8 mouse cellular contexts compared by ENCODE assay signal in the genomic region with DNA sequence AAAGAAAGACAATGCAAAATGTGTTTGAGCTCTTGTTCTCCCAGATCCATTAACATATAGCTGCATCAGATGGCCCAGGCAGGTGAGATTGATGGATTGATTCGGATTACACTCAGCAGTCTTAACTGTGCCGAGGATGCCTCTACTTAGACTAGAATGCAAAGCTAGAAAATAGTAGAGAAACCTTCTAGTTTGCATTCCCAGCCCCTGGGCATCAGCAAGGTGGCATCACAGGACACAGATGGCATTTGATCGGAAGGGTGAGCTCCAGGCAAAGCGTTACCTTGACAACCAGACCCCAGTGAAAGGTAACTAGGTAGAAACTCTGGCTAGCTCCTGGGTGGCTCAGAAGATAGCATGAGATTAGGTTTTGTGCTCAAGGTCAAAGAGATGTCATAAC. TPM values are rescaled to one million over a fixed set of nuclear protein-coding genes. Genes with fewer than 3 reads are reported as not detected.
A peak's percentile ranks its signal among the peaks of the same experiment; 100 is the strongest.
DNase-seq lines count a peak whose midpoint lies in the region; ATAC-seq and TF ChIP-seq lines count a peak whose summit lies in the region.

No protein-coding gene starts in this region.

- peak; percentile 74 for DNase-seq in cerebellum, postnatal 10 days
- no peak for DNase-seq in cerebellum, adult 11 months
- no peak for DNase-seq in spleen, adult 2 months (ENCODE audit: low read depth in 1 of 2, low spot score in 2 of 2)
- DNase-seq in spleen, postnatal 4 days (ENCODE audit: low spot score in 2 of 2), result no peak
- no peak for DNase-seq in right cerebral cortex, postnatal 10 days (ENCODE audit: low spot score in 2 of 2)
- no peak for DNase-seq in layer of hippocampus, postnatal 25 days (ENCODE audit: extremely low spot score in 1 of 2, low spot score in 1 of 2)

- H3K27ac ChIP-seq in spleen, adult 2 months (ENCODE audit: insufficient read depth, low read length), result no peak overlapping the region
- no peak overlapping the region for H3K27ac ChIP-seq in limb, embryonic 15.5 days
- no peak overlapping the region for H3K27ac ChIP-seq in stomach, embryonic 16.5 days (ENCODE audit: low read length)

- no peak overlapping the region for H3K9ac ChIP-seq in limb, embryonic 15.5 days
- no peak overlapping the region for H3K9ac ChIP-seq in stomach, embryonic 16.5 days (ENCODE audit: low read length)

- H3K9me3 ChIP-seq in limb, embryonic 15.5 days, result no peaks in the 10 kb centered on the region
- H3K9me3 ChIP-seq in stomach, embryonic 16.5 days (replicated peaks; ENCODE audit: control insufficient read depth, low read length), result no peaks in the 10 kb centered on the region

- 0 out of 2 replicates have a peak, but pooled peaks have one; percentile 35 for ATAC-seq in limb, embryonic 15.5 days (ENCODE audit: insufficient number of reproducible peaks, low FRiP score, low TSS enrichment, low read depth)
- ATAC-seq in stomach, embryonic 16.5 days (ENCODE audit: insufficient read depth, low FRiP score), result peak; percentile 9; the same call in 1 of the 2 replicates

- 0 out of 2 replicates have a peak, but pooled peaks cover 2% of the 10 kb centered on the region for H3K4me1 ChIP-seq in spleen, adult 2 months (ENCODE audit: control insufficient read depth, insufficient read depth, insufficient read length)
- peaks cover 13% of the 10 kb centered on the region for H3K4me1 ChIP-seq in limb, embryonic 15.5 days
- H3K4me1 ChIP-seq in stomach, embryonic 16.5 days (ENCODE audit: control insufficient read depth, insufficient read depth, low read length), result no peaks in the 10 kb centered on the region; the same call in 1 of the 2 replicates

- peak overlapping the region; percentile 94 for H3K4me2 ChIP-seq in limb, embryonic 15.5 days
- H3K4me2 ChIP-seq in stomach, embryonic 16.5 days (ENCODE audit: low read depth, low read length), result peak overlapping the region; percentile 89

- peak overlapping the region; percentile 69; the same call in 1 of the 2 replicates for H3K4me3 ChIP-seq in spleen, adult 2 months (ENCODE audit: extremely low read depth, insufficient read depth, insufficient read length)
- peak overlapping the region; percentile 66 for H3K4me3 ChIP-seq in limb, embryonic 15.5 days
- H3K4me3 ChIP-seq in stomach, embryonic 16.5 days (replicated peaks; ENCODE audit: low read length), result peak overlapping the region; percentile 60

- 41% methylated on average over 4 of the region's 4 CpGs for WGBS in spleen, adult 2 months
- WGBS in limb, embryonic 15.5 days, result 36% methylated on average over 4 of the region's 4 CpGs
- WGBS in stomach, embryonic 16.5 days, result 27% methylated on average over 4 of the region's 4 CpGs

- no peaks in the 10 kb centered on the region for H3K36me3 ChIP-seq in spleen, adult 2 months (ENCODE audit: control insufficient read depth, insufficient read depth, low read length)
- no peaks in the 10 kb centered on the region for H3K36me3 ChIP-seq in limb, embryonic 15.5 days
- no peaks in the 10 kb centered on the region for H3K36me3 ChIP-seq in stomach, embryonic 16.5 days (ENCODE audit: control insufficient read depth, insufficient read depth, low read length)

- H3K27me3 ChIP-seq in spleen, adult 2 months (ENCODE audit: control insufficient read depth, insufficient read depth, low read length), result no peaks in the 10 kb centered on the region
- H3K27me3 ChIP-seq in limb, embryonic 15.5 days, result peaks cover 5% of the 10 kb centered on the region; the same call in 1 of the 2 replicates
- H3K27me3 ChIP-seq in stomach, embryonic 16.5 days (ENCODE audit: control insufficient read depth, insufficient read depth, low read length), result no peaks in the 10 kb centered on the region

- no peak for TF ChIP-seq CTCF in spleen, adult 2 months (IDR thresholded peaks at IDR 0.05; ENCODE audit: extremely low read depth, insufficient read depth, insufficient read length, insufficient replicate concordance)

- TF ChIP-seq POLR2A in spleen, adult 2 months (IDR thresholded peaks at IDR 0.05; ENCODE audit: low read depth, low read length), result no peak

RNA-seq across cellular contexts. Expression of gene Optn, which starts 0.4 kb away (rescaled TPM):
- 2.7 and 3.0 TPM in 2 replicates for polyA plus RNA-seq in spleen, adult 2 months (2012; rRNA removed)
- polyA plus RNA-seq in limb, embryonic 15.5 days (2015; fragmentation: Nextera tagmentation; extraction: Ambion mirVana), result 6.4 and 6.9 TPM in 2 replicates
- polyA plus RNA-seq in stomach, embryonic 16.5 days (2015; fragmentation: Nextera tagmentation; extraction: Ambion mirVana), result 17.6 and 18.6 TPM in 2 replicates
- total RNA-seq in layer of hippocampus, postnatal 25 days (2021), result 10 to 100 TPM; 14.2 to 14.6 TPM

RNA-seq across cellular contexts. Expression of gene Mcm10, which starts 51.7 kb away (rescaled TPM):
- 4.1 and 4.8 TPM in 2 replicates for polyA plus RNA-seq in spleen, adult 2 months (2012; rRNA removed)
- polyA plus RNA-seq in limb, embryonic 15.5 days (2015; fragmentation: Nextera tagmentation; extraction: Ambion mirVana), result 17.4 and 19.3 TPM in 2 replicates
- 25.1 and 26.4 TPM in 2 replicates for polyA plus RNA-seq in stomach, embryonic 16.5 days (2015; fragmentation: Nextera tagmentation; extraction: Ambion mirVana)
- total RNA-seq in layer of hippocampus, postnatal 25 days (2021), result 1 to 10 TPM; 1.0 to 1.1 TPM

Comparison
In these comparisons a context has a peak if more than half of its experiments do, and no peak if none do; other contexts are left out.
1. DNase-seq: peak in cerebellum, postnatal 10 days (2 of 2); none in cerebellum, adult 11 months (single experiment), spleen, adult 2 months (0 of 2), spleen, postnatal 4 days (0 of 2), right cerebral cortex, postnatal 10 days (0 of 2) and layer of hippocampus, postnatal 25 days (0 of 2).
2. Peak in every context shown above with its lines, with median percentiles within 50 percentile points of each other: H3K4me3 ChIP-seq.